ENCODE assay signal across 12 mouse cellular contexts in genomic region chr13:16921305-16921704, GRCm38 (mm10).
DNase-seq lines count a peak whose midpoint lies in the region; ATAC-seq and TF ChIP-seq lines count a peak whose summit lies in the region.
"Had no signal": no experiment of that assay in that cellular context is flagged by ENCODE, and none has a peak within 500 bp of the region (broad histone marks: within the 10 kb centered on the region; RNA-seq: fewer than 3 reads in every experiment).

No protein-coding gene starts in this region.

- no peaks in the 10 kb centered on the region for H3K36me3 ChIP-seq in intestine, postnatal 0 days (ENCODE audit: control insufficient read depth, insufficient read depth)
- H3K36me3 ChIP-seq in intestine, embryonic 15.5 days: no peaks in the 10 kb centered on the region
- no peaks in the 10 kb centered on the region for H3K36me3 ChIP-seq in ES-E14 (ENCODE audit: control insufficient read depth, insufficient read depth, low read length, poor library complexity, severe bottlenecking)
- H3K36me3 ChIP-seq: embryonic facial prominence, embryonic 15.5 days; heart, embryonic 10.5 days had no signal

- 53% methylated on average over 4 of the region's 4 CpGs for WGBS in intestine, postnatal 0 days
- 51% methylated on average over 4 of the region's 4 CpGs for WGBS in intestine, embryonic 15.5 days

- H3K4me1 ChIP-seq in intestine, postnatal 0 days (replicated peaks; ENCODE audit: control insufficient read depth, insufficient read depth, low read length): no peaks in the 10 kb centered on the region
- H3K4me1 ChIP-seq in intestine, embryonic 15.5 days (replicated peaks): no peaks in the 10 kb centered on the region
- H3K4me1 ChIP-seq in ES-E14 (ENCODE audit: control insufficient read depth in 2 of 2, insufficient read depth in 2 of 2, low read length in 2 of 2, poor library complexity in 1 of 2): no peaks in the 10 kb centered on the region
- H3K4me1 ChIP-seq: embryonic facial prominence, embryonic 15.5 days; heart, embryonic 10.5 days had no signal

- in situ Hi-C loops in ES-E14 (cut with MboI; ENCODE audit: low sequenced_read_pairs in 2 of 2, unreplicated experiment in 2 of 2): no loop called here

- H3K4me3 ChIP-seq in intestine, postnatal 0 days (ENCODE audit: low read depth, low read length): no peak overlapping the region
- no peak overlapping the region for H3K4me3 ChIP-seq in intestine, embryonic 15.5 days (replicated peaks)
- no peak overlapping the region for H3K4me3 ChIP-seq in ES-E14 (ENCODE audit: insufficient read depth in 1 of 2, low read depth in 1 of 2, low read length in 2 of 2, poor library complexity in 1 of 2, severe bottlenecking in 1 of 2)
- H3K4me3 ChIP-seq: embryonic facial prominence, embryonic 15.5 days; heart, embryonic 10.5 days had no signal

- no peak for ATAC-seq in intestine, postnatal 0 days
- ATAC-seq in intestine, embryonic 15.5 days: no peak
- peak; percentile 62 for ATAC-seq in erythroid progenitor cell, adult 5-6 weeks (replicated peaks; ENCODE audit: low FRiP score, poor library complexity, severe bottlenecking)

- peak; percentile 32 to 39 for DNase-seq in B cell, adult 2 months
- DNase-seq in ES-E14 (ENCODE audit: low read depth, low spot score): peak; percentile 45
- DNase-seq in right cerebral cortex, postnatal 4 days: no peak
- no peak for DNase-seq in cerebellum, postnatal 14 days
- DNase-seq: kidney, postnatal 36 days; right cerebral cortex, postnatal 14 days had no signal

- H3K27me3 ChIP-seq in intestine, postnatal 0 days (replicated peaks; ENCODE audit: control insufficient read depth, insufficient read depth, low read length): no peaks in the 10 kb centered on the region
- no peaks in the 10 kb centered on the region for H3K27me3 ChIP-seq in intestine, embryonic 15.5 days (replicated peaks)
- H3K27me3 ChIP-seq: embryonic facial prominence, embryonic 15.5 days had no signal

- TF ChIP-seq CTCF in intestine, postnatal 0 days (IDR thresholded peaks at IDR 0.05; ENCODE audit: low read depth): peak; percentile 14; the same call in 1 of the 2 replicates

- no peak overlapping the region for H3K9ac ChIP-seq in intestine, postnatal 0 days (ENCODE audit: low read depth, low read length)
- H3K9ac ChIP-seq in intestine, embryonic 15.5 days: no peak overlapping the region
- no peak overlapping the region for H3K9ac ChIP-seq in ES-E14 (ENCODE audit: insufficient read depth, low read depth, low read length, poor library complexity, severe bottlenecking)
- H3K9ac ChIP-seq: embryonic facial prominence, embryonic 15.5 days; hindbrain, embryonic 14.5 days had no signal

- H3K27ac ChIP-seq in intestine, postnatal 0 days (ENCODE audit: low read depth, low read length): no peak overlapping the region
- H3K27ac ChIP-seq in intestine, embryonic 15.5 days: no peak overlapping the region
- H3K27ac ChIP-seq in ES-E14 (ENCODE audit: insufficient read depth, low read depth, low read length, poor library complexity, severe bottlenecking): no peak overlapping the region
- H3K27ac ChIP-seq: embryonic facial prominence, embryonic 15.5 days; heart, embryonic 10.5 days; hindbrain, embryonic 14.5 days had no signal

- no peak overlapping the region for H3K4me2 ChIP-seq in intestine, postnatal 0 days (replicated peaks; ENCODE audit: low read depth)
- H3K4me2 ChIP-seq in intestine, embryonic 15.5 days (replicated peaks): no peak overlapping the region
- H3K4me2 ChIP-seq: embryonic facial prominence, embryonic 15.5 days; hindbrain, embryonic 14.5 days had no signal

- no peaks in the 10 kb centered on the region for H3K9me3 ChIP-seq in intestine, postnatal 0 days (ENCODE audit: control insufficient read depth)
- H3K9me3 ChIP-seq in intestine, embryonic 15.5 days: no peaks in the 10 kb centered on the region
- no peaks in the 10 kb centered on the region for H3K9me3 ChIP-seq in ES-E14 (ENCODE audit: control insufficient read depth, insufficient read depth, low read depth, low read length)
- H3K9me3 ChIP-seq: embryonic facial prominence, embryonic 15.5 days; heart, embryonic 10.5 days had no signal

TF ChIP-seq in ES-E14, 5 proteins besides CTCF, POLR2A, EP300 and RAD21:
- peak; percentile 36; the same call in 1 of the 2 replicates for TF ChIP-seq ZC3H11A (IDR thresholded peaks at IDR 0.05; ENCODE audit: borderline replicate concordance, low read depth, low read length)
- no peak for TF ChIP-seq ZNF384 (IDR thresholded peaks at IDR 0.05; ENCODE audit: low read depth, low read length)
TF ChIP-seq in ES-E14: peak in this region for 1.

Comparison
In these comparisons a context has a peak if more than half of its experiments do, and no peak if none do; other contexts are left out.
1. DNase-seq: peak in B cell, adult 2 months (2 of 2) and ES-E14 (single experiment); none in right cerebral cortex, postnatal 4 days (single experiment) and cerebellum, postnatal 14 days (0 of 2).